ENCODE assay signal across 23 mouse cellular contexts in genomic region chr1:87958931-87959330, GRCm38 (mm10). TPM values are rescaled to one million over a fixed set of nuclear protein-coding genes. Genes with fewer than 3 reads are reported as not detected.
DNase-seq lines count a peak whose midpoint lies in the region; ATAC-seq and TF ChIP-seq lines count a peak whose summit lies in the region.
"Had no signal": no experiment of that assay in that cellular context is flagged by ENCODE, and none has a peak within 500 bp of the region (broad histone marks: within the 10 kb centered on the region; RNA-seq: fewer than 3 reads in every experiment).

No protein-coding gene starts in this region.

- intact Hi-C loops in gastrocnemius, adult 2 months (cut with DNase I), result no loop called here
- intact Hi-C loops in gastrocnemius, postnatal 36 days (cut with DNase I), result no loop called here
- intact Hi-C loops in left cerebral cortex, adult 2 months (cut with DNase I), result no loop called here

- DNase-seq in gastrocnemius, adult 2 months, result no peak
- no peak for DNase-seq in gastrocnemius, postnatal 36 days
- no peak for DNase-seq in left cerebral cortex, adult 2 months (ENCODE audit: extremely low spot score in 1 of 2, low spot score in 2 of 2)
- DNase-seq in left cerebral cortex, adult 9 months (ENCODE audit: low spot score in 2 of 2), result no peak
- DNase-seq in adrenal gland, postnatal 36 days, result no peak
- DNase-seq: adrenal gland, adult 2 months; adrenal gland, postnatal 25 days; B cell, adult 2 months; cerebellum, adult 2 months; cerebellum, postnatal 14 days; embryo, embryonic 11 days; gastrocnemius, postnatal 10 days; heart, postnatal 14 days had no signal

- peak; percentile 39 for TF ChIP-seq CTCF in gastrocnemius, adult 2 months (IDR thresholded peaks at IDR 0.05)
- TF ChIP-seq CTCF in left cerebral cortex, adult 2 months (IDR thresholded peaks at IDR 0.05), result peak; percentile 14

- no peaks in the 10 kb centered on the region for H3K27me3 ChIP-seq in megakaryocyte, embryonic 14.5 days (replicated peaks)
- H3K27me3 ChIP-seq: embryonic facial prominence, embryonic 15.5 days; heart, embryonic 15.5 days; hindbrain, embryonic 13.5 days had no signal

- no peaks in the 10 kb centered on the region for H3K9me3 ChIP-seq in megakaryocyte, embryonic 14.5 days
- H3K9me3 ChIP-seq: embryonic facial prominence, embryonic 15.5 days; forebrain, embryonic 10.5 days; heart, embryonic 15.5 days; hindbrain, embryonic 13.5 days had no signal

- no peak overlapping the region for H3K4me3 ChIP-seq in gastrocnemius, adult 2 months
- H3K4me3 ChIP-seq in left cerebral cortex, adult 2 months, result no peak overlapping the region
- peak overlapping the region; percentile 92 for H3K4me3 ChIP-seq in megakaryocyte, embryonic 14.5 days (replicated peaks)
- H3K4me3 ChIP-seq: embryonic facial prominence, embryonic 15.5 days; erythroblast, embryonic 14.5 days; forebrain, embryonic 10.5 days; heart, embryonic 15.5 days; hindbrain, embryonic 13.5 days had no signal

- H3K27ac ChIP-seq in gastrocnemius, adult 2 months, result no peak overlapping the region
- H3K27ac ChIP-seq in left cerebral cortex, adult 2 months, result no peak overlapping the region
- H3K27ac ChIP-seq: embryonic facial prominence, embryonic 15.5 days; forebrain, embryonic 10.5 days; heart, embryonic 15.5 days; hindbrain, embryonic 13.5 days; hindbrain, postnatal 0 days had no signal

- H3K4me1 ChIP-seq in megakaryocyte, embryonic 14.5 days, result peaks cover 84% of the 10 kb centered on the region
- H3K4me1 ChIP-seq: embryonic facial prominence, embryonic 15.5 days; hindbrain, embryonic 13.5 days had no signal

- H3K36me3 ChIP-seq in megakaryocyte, embryonic 14.5 days (replicated peaks; ENCODE audit: low read length), result peaks cover 53% of the 10 kb centered on the region

- ATAC-seq in megakaryocyte, adult 5-6 weeks (ENCODE audit: poor library complexity, severe bottlenecking), result no peak
- ATAC-seq: CD4-positive, CD25-positive, alpha-beta regulatory T cell, adult 4 months; forebrain, embryonic 14.5 days; hindbrain, postnatal 0 days had no signal

RNA-seq across cellular contexts. Expression of gene Usp40, which starts 49.4 kb away (rescaled TPM):
- 10 to 100 TPM; 10.1 to 10.5 TPM for total RNA-seq in gastrocnemius, adult 2 months (2021)
- 10 to 100 TPM in 1 of 2 experiments, 1 to 10 TPM in 1; 7.1 to 10.0 TPM for total RNA-seq in gastrocnemius, postnatal 36 days (2021)
- 10 to 100 TPM; 24.2 to 25.4 TPM for total RNA-seq in left cerebral cortex, adult 2 months (2021)
- polyA plus RNA-seq in megakaryocyte, embryonic 14.5 days (2012; ENCODE audit: insufficient read depth, low replicate concordance), result 0.68 and 2.3 TPM in 2 replicates
- 7.0 and 8.8 TPM in 2 replicates for total RNA-seq in megakaryocyte, adult 5-6 weeks (2015)
- 12.8 and 18.9 TPM in 2 replicates for total RNA-seq in megakaryocyte, adult 5-6 weeks (2017)
- 10 to 100 TPM; 22.7 to 23.8 TPM for total RNA-seq in adrenal gland, postnatal 36 days (2021)
